Mouse (Mus musculus) erythroblast, embryonic 14.5 days (primary cell): Measurements from ENCODE around the gene Mycs. TPM values are rescaled to one million over a fixed set of nuclear protein-coding genes. Genes with fewer than 3 reads are reported as not detected.

Experiments used
- H3K27me3 ChIP-seq: 2 replicates; pipeline ENCODE4 v1.6.1; 2012; ENCODE audit warnings: inconsistent platforms; ENCODE audit not compliant: control insufficient read depth
- H3K36me3 ChIP-seq: 2 replicates; pipeline ENCODE4 v1.6.1; 2012; ENCODE audit warnings: mild to moderate bottlenecking, inconsistent platforms; ENCODE audit not compliant: control insufficient read depth
- H3K4me1 ChIP-seq: 2 replicates; pipeline ENCODE4 v1.6.1; 2012; ENCODE audit warnings: inconsistent platforms; ENCODE audit not compliant: control insufficient read depth
- H3K4me3 ChIP-seq: replicated peaks from 2 replicates; pipeline ENCODE3; 2012; ENCODE audit warnings: moderate library complexity, mild to moderate bottlenecking, inconsistent platforms
- H3K9me3 ChIP-seq: 2 replicates; pipeline ENCODE4 v1.6.1; 2012; ENCODE audit warnings: low read length, inconsistent platforms, mixed read lengths; ENCODE audit not compliant: control insufficient read depth
- GATA1 ChIP-seq: IDR thresholded peaks from 2 replicates; pipeline ENCODE4 v1.6.1; 2012; ENCODE audit warnings: low read length, inconsistent platforms, mixed read lengths
- TAL1 ChIP-seq: IDR thresholded peaks from 3 replicates; pipeline ENCODE4 v1.6.1; 2012; ENCODE audit warnings: low read length, inconsistent platforms, mixed read lengths
- polyA plus RNA-seq: library from polyadenylated mRNA; stranded (reverse); fragments of >175 nt; gene quantifications from 2 replicates; pipeline ENCODE4 v1.2.3, GENCODE M21; 2012

Gene Mycs
- not detected in 2 replicates for polyA plus RNA-seq

- Histone ChIP-seq H3K36me3 (no peaks in the 10 kb centered on the region), H3K4me1 (no peaks in the 10 kb centered on the region), H3K4me3 (no peak within 1 kb of the TSS), H3K9me3 (peaks cover 9% of the 10 kb centered on the region), H3K27me3 (no peaks in the 10 kb centered on the region; the same call in 1 of the 2 replicates)
- TF ChIP-seq GATA1, result no peak
- TF ChIP-seq TAL1, result no peak
Measured at GRCm38 (mm10) chrX:5469165-5469564, at the start of gene Mycs. Gene Mycs (minus strand): TSS chrX:5469265.

- H3K27me3 ChIP-seq, result no peaks in the 10 kb centered on the region; the same call in 1 of the 2 replicates
- no peaks in the 10 kb centered on the region for H3K36me3 ChIP-seq
- H3K4me1 ChIP-seq, result no peaks in the 10 kb centered on the region
- H3K9me3 ChIP-seq, result peaks cover 9% of the 10 kb centered on the region
- no peak overlapping the region for H3K4me3 ChIP-seq
- no peak for TF ChIP-seq GATA1
- TF ChIP-seq TAL1, result no peak
Measured at GRCm38 (mm10) chrX:5468022-5468421, 1.0 kb downstream of the Mycs start.

Other genes starting within 250 kb of the Mycs start
- not detected in 2 replicates for gene Btbd35f7, start 199.8 kb upstream of the Mycs start, polyA plus RNA-seq